Mouse (Mus musculus): ENCODE data around the gene Olfr191. TPM values are rescaled to one million over a fixed set of nuclear protein-coding genes. Genes with fewer than 3 reads are reported as not detected.
"Not testable (repeated sequence)": the region's sequence is repeated elsewhere in the genome, so short reads cannot be mapped to it uniquely, and the experiment has no call there.

The Olfr191 gene
- polyA plus RNA-seq (2012; rRNA removed): not detected in 2 replicates

DNA sequence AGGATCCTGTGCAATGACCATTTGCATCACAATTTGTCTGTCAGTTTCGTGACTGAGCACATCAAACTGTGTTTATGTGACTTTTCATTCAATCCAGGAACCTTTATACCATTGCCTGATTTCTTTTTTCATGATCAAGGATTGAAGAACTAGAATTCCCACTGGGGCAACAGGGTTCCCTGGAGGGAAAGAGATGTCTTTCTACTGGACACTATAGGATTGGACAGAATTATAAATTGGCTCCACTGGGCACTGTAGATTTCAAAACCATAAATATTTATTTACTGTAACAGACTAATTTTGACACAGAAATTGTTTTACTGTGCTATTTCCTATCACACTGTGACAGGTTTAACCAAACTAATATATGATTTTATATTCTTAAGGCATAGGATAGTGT lies at the start of gene Olfr191:
Gene Olfr191 (minus strand): TSS at position 101 of the 400 bp plus-strand sequence.
- not testable (repeated sequence) for DNase-seq (ENCODE audit: low spot score)

DNA sequence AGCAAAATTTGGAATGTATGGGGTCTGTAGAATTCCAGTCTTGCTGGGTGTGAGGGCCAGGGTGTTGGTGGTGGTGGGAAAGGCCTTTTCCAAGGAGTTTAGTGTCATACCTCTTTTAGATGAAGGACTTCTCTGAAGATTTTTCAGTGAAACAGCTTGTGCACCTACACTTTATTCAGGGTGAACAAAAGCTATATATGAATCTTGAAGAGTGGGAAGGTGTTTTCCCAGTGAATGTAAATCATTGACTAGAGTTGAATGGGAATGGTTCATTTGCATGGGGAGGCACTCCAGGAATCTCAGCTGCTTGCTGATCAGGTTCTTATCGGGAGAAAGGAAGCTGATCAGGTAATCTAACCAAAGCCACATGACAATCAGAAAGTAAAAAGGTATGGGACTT lies 41.1 kb upstream of the Olfr191 start:
- no peak for DNase-seq (ENCODE audit: low spot score)

DNA sequence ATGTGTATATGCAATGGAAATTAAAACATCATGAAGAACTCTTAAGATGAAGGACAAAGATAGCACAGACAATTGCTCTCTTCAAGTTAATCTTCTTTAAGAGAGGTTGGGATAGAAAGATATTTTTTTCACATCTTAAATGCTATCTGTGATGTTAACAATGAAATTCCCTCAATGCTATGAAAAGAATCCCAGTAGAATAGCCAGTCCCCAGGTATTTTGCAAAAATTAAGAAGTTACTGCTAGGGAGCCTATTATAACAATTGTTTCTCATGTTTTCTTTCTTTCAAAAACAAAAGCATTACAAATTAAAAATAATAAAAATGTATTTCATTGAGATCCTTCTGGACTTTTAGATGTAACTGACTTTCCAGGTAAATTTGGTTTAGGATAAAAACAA lies 31.3 kb upstream of the Olfr191 start, which contains the start of gene Olfr194:
Gene Olfr194 (minus strand): TSS at position 101 of the 400 bp plus-strand sequence.
- no peak for DNase-seq (ENCODE audit: low spot score)

DNA sequence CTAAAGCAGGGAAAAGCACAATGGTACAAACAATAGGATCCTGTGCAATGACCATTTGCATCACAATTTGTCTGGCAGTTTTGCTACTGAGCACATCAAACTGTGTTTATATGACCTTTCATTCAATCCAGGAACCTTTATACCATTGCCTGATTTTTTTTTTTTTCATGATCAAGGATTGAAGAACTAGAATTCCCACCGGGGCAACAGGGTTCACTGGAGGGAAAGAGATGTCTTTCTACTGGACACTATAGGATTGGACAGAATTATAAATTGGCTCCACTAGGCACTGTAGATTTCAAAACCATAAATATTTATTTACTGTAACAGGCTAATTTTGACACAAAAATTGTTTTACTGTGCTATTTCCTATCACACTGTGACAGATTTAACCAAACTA lies 22.2 kb upstream of the Olfr191 start, which contains the start of gene Olfr193:
Gene Olfr193 (minus strand): TSS at position 101 of the 400 bp plus-strand sequence.
- DNase-seq (ENCODE audit: low spot score): no peak

DNA sequence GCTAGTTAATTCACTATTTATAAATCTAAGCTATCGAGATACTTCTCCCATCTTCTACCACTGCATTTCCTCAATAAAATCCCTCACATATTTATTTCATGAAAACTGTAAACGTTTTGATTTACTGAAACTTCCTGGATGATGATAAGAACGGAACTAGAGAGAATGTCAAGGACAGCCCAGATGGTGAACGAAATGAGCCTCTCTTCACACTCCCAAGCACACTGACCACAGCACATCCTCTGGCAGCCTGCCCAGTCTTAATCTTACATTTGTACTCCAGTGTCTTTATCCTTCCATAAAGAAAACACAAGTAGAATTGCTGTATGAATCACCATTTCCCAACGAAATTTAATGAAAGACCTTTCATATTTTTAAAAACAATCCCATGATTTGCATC lies 18.9 kb upstream of the Olfr191 start:
- DNase-seq (ENCODE audit: low spot score): not testable (repeated sequence)

DNA sequence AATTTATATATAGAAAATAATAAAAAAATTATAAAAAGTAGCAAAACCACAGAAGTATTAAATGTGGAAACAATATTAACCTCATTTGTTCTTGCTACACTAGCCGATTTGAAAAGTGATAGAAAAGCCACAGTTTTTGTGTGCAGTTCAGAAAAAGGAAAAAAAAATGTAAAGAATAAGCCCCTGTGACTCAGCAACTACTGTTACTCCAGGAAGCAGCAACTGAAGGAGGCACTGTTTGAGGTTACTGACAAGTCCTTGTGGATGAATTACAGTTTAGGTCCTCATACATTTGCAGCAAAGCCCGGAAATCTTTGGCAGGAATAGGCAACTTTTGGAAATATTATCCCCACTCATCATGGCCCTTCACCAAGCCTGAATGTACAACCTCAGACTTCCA lies 15.7 kb upstream of the Olfr191 start:
- DNase-seq (ENCODE audit: low spot score): no peak

DNA sequence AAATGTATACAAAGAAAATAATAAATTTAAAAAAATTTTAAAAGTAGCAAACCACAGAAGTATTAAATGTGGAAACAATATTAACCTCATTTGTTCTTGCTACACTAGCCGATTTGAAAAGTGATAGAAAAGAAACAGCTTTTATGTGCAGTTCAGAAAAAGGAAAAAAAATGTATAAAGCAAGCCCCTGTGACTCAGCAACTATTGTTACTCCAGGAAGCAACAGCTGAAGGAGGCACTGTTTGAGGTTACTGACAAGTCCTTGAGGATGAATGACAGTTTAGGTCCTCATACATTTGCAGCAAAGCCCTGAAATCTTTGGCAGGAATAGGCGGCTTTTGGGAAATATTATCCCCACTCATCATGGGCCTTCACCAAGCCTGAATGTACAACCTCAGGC lies 8.5 kb downstream of the Olfr191 start:
- DNase-seq (ENCODE audit: low spot score): not testable (repeated sequence)

DNA sequence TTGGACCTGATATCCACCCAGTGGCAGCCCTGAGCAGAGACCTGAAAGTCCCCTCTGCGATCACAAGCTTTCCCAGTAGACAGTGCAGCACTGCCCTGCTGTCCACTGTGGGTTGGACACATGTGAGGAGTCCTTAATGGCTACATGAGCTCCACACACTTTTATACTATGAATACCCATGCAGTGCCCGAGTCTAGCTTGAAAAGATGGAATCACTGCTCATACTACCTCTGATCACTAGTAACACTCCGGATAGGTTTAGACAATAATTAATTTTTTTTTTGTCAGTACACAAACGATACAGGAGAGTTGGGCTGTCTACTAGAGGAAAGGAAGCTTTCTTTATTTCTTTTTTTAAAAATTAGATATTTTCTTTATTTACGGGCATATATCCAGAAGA lies 11.7 kb downstream of the Olfr191 start, which contains the start of gene Olfr190:
Gene Olfr190 (minus strand): TSS at position 101 of the 400 bp plus-strand sequence.
- no peak for DNase-seq (ENCODE audit: low spot score)

DNA sequence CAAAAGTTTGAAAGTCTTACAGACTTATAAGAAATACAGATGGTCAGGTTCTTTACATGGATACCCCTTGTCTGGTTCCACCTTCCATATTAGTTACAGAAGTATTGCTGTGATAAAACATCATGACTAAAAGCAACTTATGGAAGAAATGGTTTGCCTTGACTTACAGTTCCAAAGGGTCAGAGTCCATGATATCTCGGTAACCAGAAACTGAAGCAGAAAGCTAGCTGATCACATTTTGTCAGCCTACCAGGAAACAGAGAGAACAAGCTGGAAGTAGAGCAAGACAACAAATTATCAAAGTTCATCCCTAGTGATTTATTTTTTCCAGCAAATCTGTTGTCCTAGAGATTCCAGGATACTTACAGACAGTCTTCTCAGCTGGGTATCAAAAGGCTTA lies 16.1 kb downstream of the Olfr191 start:
- DNase-seq (ENCODE audit: low spot score): no peak

DNA sequence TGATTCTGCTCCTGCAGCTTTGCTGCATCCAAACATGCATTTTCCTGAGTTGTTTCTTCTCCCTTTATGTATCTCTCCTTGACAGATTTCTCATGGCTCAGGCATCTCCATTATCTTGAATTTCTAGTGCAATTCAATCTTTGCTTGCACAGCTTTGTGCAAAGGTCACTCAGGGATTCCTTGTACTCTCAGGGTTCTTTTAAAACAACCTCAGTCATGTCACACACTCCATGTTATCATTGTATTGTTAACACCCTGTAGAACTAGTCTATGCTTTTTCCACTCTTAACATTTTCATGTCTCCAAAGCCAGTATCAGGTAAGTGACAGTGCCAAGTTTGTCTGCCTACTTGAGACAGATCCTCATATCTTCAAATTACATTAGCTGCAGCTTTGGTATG lies 17.9 kb downstream of the Olfr191 start:
- DNase-seq (ENCODE audit: low spot score): no peak

DNA sequence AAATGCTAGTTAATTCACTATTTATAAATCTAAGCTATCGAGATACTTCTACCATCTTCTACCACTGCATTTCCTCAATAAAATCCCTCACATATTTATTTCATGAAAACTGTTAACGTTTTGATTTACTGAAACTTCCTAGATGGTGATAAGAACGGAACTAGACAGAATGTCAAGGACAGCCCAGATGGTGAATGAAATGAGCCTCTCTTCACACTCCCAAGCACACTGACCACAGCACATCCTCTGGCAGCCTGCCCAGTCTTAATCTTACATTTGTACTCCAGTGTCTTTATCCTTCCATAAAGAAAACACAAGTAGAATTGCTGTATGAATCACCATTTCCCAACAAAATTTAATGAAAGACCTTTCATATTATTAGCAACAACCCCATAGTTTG lies 27.2 kb downstream of the Olfr191 start:
- not testable (repeated sequence) for DNase-seq (ENCODE audit: low spot score)

DNA sequence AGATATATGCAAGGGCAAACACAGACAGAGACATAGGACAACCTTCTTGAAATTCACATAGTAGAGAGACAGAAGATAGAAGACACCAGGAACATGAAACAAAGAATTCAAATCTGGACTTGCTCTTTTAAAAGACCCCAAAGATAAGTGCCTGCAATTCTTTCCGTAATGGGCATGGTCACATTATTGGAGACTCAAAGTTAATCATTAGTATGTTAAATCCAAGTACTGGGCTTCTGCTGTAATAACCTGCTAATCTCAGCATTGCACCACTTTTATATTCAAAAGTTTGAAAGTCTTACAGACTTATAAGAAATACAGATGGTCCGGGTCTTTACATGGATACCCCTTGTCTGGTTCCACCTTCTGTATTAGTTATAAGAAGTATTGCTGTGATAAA lies 40.3 kb downstream of the Olfr191 start:
- not testable (repeated sequence) for DNase-seq (ENCODE audit: low spot score)

DNA sequence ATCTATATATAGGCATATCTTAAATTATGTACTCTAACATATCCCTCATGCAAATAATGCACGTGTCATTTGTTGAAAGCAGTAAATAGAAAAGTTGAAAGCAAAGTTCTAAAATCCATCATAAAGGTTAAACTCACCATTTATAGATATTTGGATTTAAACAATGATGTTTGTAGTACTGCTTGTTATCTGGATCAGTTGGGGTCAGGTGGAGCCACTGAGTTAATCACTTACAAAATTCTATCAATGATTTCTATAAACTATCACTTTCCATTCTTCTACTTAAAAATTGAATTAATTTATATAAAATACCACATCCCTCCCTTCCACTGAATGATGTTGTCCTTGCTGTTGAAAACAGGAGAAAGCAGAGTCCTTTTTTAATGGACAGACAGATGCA lies 40.8 kb downstream of the Olfr191 start:
- no peak for DNase-seq (ENCODE audit: low spot score)

DNA sequence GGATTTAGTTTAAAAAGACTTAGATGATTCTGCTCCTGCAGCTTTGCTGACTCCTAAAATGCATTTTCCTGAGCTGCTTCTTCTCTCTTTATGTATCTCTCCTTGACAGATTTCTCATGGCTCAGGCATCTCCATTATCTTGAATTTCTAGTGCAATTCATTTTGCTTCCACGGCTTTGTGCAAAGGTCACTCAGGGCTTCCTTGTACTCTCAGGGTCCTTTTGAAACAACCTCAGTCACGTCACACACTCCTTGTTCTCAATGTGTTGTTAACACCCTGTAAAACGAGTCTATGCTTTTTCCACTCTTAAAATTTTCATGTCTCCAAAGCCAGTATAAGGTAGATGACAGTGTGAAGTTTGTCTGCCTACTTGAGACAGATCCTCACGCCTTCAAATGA lies 42.0 kb downstream of the Olfr191 start:
- no peak for DNase-seq (ENCODE audit: low spot score)

DNA sequence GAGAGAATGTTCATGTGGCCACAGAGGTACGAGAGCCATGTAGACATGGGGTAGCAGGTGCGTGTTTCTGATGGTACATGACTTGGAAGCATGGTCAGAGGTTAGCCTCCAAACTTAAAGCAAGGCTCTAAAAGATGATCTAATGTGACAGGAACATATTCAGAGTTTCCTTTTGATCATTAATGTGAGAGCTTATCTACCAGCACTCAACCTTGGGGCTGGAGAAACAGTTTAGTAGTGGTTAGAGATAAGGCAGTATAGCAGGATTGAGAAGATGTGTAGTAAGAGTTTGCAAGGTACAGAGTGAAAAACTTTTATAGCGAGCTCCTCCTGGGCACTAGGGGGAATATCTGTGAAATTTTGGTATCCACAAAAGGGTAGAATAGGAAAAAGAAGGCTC lies 43.8 kb downstream of the Olfr191 start:
- DNase-seq (ENCODE audit: low spot score): no peak

DNA sequence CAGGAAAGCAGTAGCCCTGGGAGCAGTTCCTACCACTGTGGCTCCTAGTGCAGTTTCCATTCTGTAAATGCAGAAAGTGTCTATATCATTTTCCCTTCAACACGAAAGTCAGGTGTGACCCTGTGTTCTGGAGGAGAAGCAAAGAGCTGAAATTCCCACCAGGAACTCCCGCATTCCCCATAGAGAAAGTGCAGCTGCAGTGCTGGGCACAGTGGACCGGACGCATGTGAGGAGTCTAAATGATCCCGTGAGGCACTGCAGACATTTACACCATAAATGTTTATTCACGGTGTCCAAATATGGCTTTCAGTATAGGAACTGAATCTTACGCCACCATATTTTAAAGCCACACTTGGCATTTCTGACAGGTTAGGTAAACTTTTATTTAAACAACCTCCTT lies 49.9 kb downstream of the Olfr191 start, which contains the start of gene Olfr187:
Gene Olfr187 (minus strand): TSS at position 58 of the 400 bp plus-strand sequence.
- DNase-seq (ENCODE audit: low spot score): no peak

Other genes starting within 250 kb of the Olfr191 start
- gene Olfr177, start 215.1 kb downstream of the Olfr191 start, polyA plus RNA-seq (2012; rRNA removed): not detected in 2 replicates
- gene Olfr178, start 197.8 kb downstream of the Olfr191 start, polyA plus RNA-seq (2012; rRNA removed): not detected in 2 replicates
- gene Olfr181, start 161.1 kb downstream of the Olfr191 start, polyA plus RNA-seq (2012; rRNA removed): not detected in 2 replicates
- not detected in 2 replicates for gene Olfr180, start 160.4 kb downstream of the Olfr191 start, polyA plus RNA-seq (2012; rRNA removed)
- gene Olfr183, start 94.5 kb downstream of the Olfr191 start, polyA plus RNA-seq (2012; rRNA removed): not detected in 2 replicates
- not detected in 2 replicates for gene Olfr186, start 59.5 kb downstream of the Olfr191 start, polyA plus RNA-seq (2012; rRNA removed)
- gene Olfr187, start 50.1 kb downstream of the Olfr191 start, polyA plus RNA-seq (2012; rRNA removed): not detected in 2 replicates
- not detected in 2 replicates for gene Olfr190, start 11.8 kb downstream of the Olfr191 start, polyA plus RNA-seq (2012; rRNA removed)
- not detected in 2 replicates for gene Olfr193, start 22.1 kb upstream of the Olfr191 start, polyA plus RNA-seq (2012; rRNA removed)
- gene Olfr194, start 31.2 kb upstream of the Olfr191 start, polyA plus RNA-seq (2012; rRNA removed): not detected in 2 replicates
- 0.03 TPM in 1 of 2 replicates, not detected in the other for gene Olfr195, start 57.2 kb upstream of the Olfr191 start, polyA plus RNA-seq (2012; rRNA removed)
- gene Olfr196, start 80.6 kb upstream of the Olfr191 start, polyA plus RNA-seq (2012; rRNA removed): not detected in 2 replicates
- gene Olfr198, start 113.7 kb upstream of the Olfr191 start, polyA plus RNA-seq (2012; rRNA removed): not detected in 2 replicates
- not detected in 2 replicates for gene Olfr199, start 129.9 kb upstream of the Olfr191 start, polyA plus RNA-seq (2012; rRNA removed)
- gene Olfr201, start 182.8 kb upstream of the Olfr191 start, polyA plus RNA-seq (2012; rRNA removed): not detected in 2 replicates
- gene Olfr202, start 197.0 kb upstream of the Olfr191 start, polyA plus RNA-seq (2012; rRNA removed): not detected in 2 replicates
- gene Olfr203, start 209.1 kb upstream of the Olfr191 start, polyA plus RNA-seq (2012; rRNA removed): not detected in 2 replicates
- gene Olfr204, start 228.4 kb upstream of the Olfr191 start, polyA plus RNA-seq (2012; rRNA removed): not detected in 2 replicates
- not detected in 2 replicates for gene Olfr205, start 241.3 kb upstream of the Olfr191 start, polyA plus RNA-seq (2012; rRNA removed)

Data from urinary bladder, adult 2 months (tissue).